Mouse (Mus musculus) hindbrain, embryonic 11.5 days (tissue): ENCODE data around the gene Grid1. TPM values are rescaled to one million over a fixed set of nuclear protein-coding genes. Genes with fewer than 3 reads are reported as not detected.

Experiments
- ATAC-seq: fragments of 200-750 bp; cut with Nextera tagmentation; 2 replicates; pipeline ENCODE4 v1.8.0; 2017; ENCODE audit warnings: mild to moderate bottlenecking, moderate TSS enrichment, moderate library complexity; ENCODE audit not compliant: low FRiP score
- DNase-seq: peaks from one replicate; pipeline ENCODE4 v3.0.0-alpha.2; 2015; ENCODE audit warnings: low spot score
- H3K27ac ChIP-seq: fragments of 300-500 bp; sonication (generic); 2 replicates; pipeline ENCODE4 v1.5.1; 2014; ENCODE audit warnings: mild to moderate bottlenecking, low read depth, low read length
- H3K27me3 ChIP-seq: fragments of 300-500 bp; sonication (generic); 2 replicates; pipeline ENCODE4 v1.6.1; 2014; ENCODE audit warnings: mild to moderate bottlenecking, low read length, moderate library complexity, mixed read lengths; ENCODE audit not compliant: control insufficient read depth, insufficient read depth
- H3K36me3 ChIP-seq: fragments of 300-500 bp; sonication (generic); 2 replicates; pipeline ENCODE4 v1.6.1; 2014; ENCODE audit warnings: mild to moderate bottlenecking, low read length, moderate library complexity, mixed read lengths; ENCODE audit not compliant: control insufficient read depth, insufficient read depth
- H3K4me1 ChIP-seq: fragments of 300-500 bp; sonication (generic); replicated peaks from 2 replicates; pipeline ENCODE4 v1.6.1; 2014; ENCODE audit warnings: low read length, mixed read lengths; ENCODE audit not compliant: control insufficient read depth, insufficient read depth
- H3K4me2 ChIP-seq: fragments of 300-500 bp; sonication (generic); replicated peaks from 2 replicates; pipeline ENCODE4 v1.6.1; 2014; ENCODE audit warnings: mild to moderate bottlenecking, low read depth, low read length
- H3K4me3 ChIP-seq: fragments of 300-500 bp; sonication (generic); 2 replicates; pipeline ENCODE4 v1.5.1; 2014; ENCODE audit warnings: low read depth, low read length
- H3K9ac ChIP-seq: fragments of 300-500 bp; sonication (generic); 2 replicates; pipeline ENCODE4 v1.6.1; 2014; ENCODE audit warnings: low read depth, low read length
- H3K9me3 ChIP-seq: fragments of 300-500 bp; sonication (generic); 2 replicates; pipeline ENCODE4 v1.6.1; 2016; ENCODE audit warnings: low read length; ENCODE audit not compliant: control insufficient read depth
- WGBS: fragments of 180-500 bp; shearing (Covaris S2); extraction: QIAGEN DNeasy Blood & Tissue Kit; methylation state at CpG from one replicate; pipeline ENCODE4 v1.1.7; 2014; 5-methylcytosine and 5-hydroxymethylcytosine counted together
- polyA plus RNA-seq: library from polyadenylated mRNA; unstranded; fragments of >200 nt; fragmentation: Nextera tagmentation; extraction: Ambion mirVana; gene quantifications from 2 replicates; pipeline ENCODE4 v1.2.1, GENCODE M21; 2014

The Grid1 gene
- polyA plus RNA-seq, 1 experiment from 2014 or later = 0.54 TPM

DNA sequence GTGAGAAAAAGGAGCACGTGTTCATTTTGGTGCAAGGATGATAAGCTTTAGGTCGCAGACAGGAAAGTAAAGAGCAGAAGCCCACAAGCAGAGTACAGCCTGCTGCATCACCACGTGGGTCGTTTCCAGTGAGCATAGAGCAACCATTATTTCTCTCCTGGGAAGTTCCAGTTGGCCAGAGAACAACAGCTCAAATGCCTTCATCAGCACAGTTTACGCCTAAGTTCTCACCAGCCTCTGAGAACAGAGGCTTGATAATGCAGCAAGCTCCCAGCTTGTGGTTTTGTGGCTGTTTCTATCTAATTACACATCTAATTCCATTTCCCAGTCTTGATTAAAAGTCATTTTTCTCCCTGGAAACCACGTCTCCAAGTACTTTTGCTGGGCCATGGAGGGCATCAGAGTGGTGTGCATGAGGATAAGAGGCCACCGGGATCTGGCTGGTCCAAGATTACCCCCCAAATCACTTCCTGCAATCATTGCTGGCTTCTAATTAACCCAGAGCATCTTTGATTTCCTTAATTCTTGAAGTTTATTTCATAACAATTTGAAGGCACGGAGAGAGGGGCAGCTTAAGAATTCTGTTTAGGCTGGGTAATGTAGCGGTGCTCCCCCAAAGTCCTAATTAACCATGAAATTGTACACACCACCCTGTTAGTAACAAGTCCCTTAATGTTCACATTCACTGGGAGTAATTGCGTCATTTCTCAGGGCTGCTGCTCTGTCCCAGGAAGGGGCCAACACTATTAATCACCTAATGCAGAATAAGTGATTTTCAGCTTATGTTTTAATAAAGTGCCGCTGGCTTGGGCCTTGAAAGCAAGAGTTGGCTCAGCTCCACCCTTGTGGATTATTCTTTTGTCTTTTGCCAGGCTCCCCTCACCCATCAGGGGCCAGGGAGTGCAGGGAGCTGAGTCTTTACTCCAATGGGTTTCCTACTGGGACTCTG, 292.7 kb downstream of the Grid1 start:
- Histone ChIP-seq H3K4me2 (no peak overlapping the region), H3K27ac (no peak overlapping the region), H3K4me3 (no peak overlapping the region), H3K9me3 (no peaks in the 10 kb centered on the region), H3K27me3 (no peaks in the 10 kb centered on the region), H3K36me3 (no peaks in the 10 kb centered on the region), H3K9ac (no peak overlapping the region), H3K4me1 (no peaks in the 10 kb centered on the region)
- 62% methylated on average over 11 of the region's 11 CpGs for WGBS
- DNase-seq (no peak), ATAC-seq (peak; percentile 67)

DNA sequence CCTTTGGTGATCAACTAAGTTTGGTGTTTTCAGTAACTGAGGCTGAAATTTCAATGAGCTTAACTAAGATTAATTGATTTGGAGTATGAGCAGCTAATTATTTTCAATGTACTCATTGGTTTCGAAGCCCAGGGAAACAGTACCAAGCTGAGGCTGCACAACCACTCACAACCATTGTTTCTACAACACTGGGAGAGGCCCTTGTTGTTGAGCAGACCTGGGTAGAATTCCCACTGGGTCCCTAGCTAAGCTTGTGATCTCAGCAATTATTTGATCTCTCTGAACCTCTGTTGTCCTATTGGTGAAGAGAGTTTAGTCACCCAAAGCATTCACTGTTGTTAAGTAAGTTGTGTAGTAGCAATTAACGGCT, 293.4 kb downstream of the Grid1 start:
- WGBS = 72% methylated on average over 2 of the region's 2 CpGs
- Histone ChIP-seq H3K36me3 (no peaks in the 10 kb centered on the region), H3K9ac (no peak overlapping the region), H3K4me1 (no peaks in the 10 kb centered on the region), H3K9me3 (no peaks in the 10 kb centered on the region), H3K27ac (no peak overlapping the region), H3K4me2 (no peak overlapping the region), H3K27me3 (no peaks in the 10 kb centered on the region), H3K4me3 (no peak overlapping the region)
- no peak for ATAC-seq
- no peak for DNase-seq

GRCm38 (mm10) chr14:35115913-35116312, 296.0 kb downstream of the Grid1 start:
- Histone ChIP-seq H3K36me3 (no peaks in the 10 kb centered on the region), H3K4me2 (no peak overlapping the region), H3K27me3 (no peaks in the 10 kb centered on the region), H3K4me1 (no peaks in the 10 kb centered on the region), H3K4me3 (no peak overlapping the region), H3K27ac (no peak overlapping the region), H3K9me3 (no peaks in the 10 kb centered on the region), H3K9ac (no peak overlapping the region)
- ATAC-seq = no peak
- WGBS = 61% methylated on average over 3 of the region's 3 CpGs
- DNase-seq = no peak

- no peaks in the 10 kb centered on the region for H3K27me3 ChIP-seq
- WGBS = 74% methylated on average over 2 of the region's 2 CpGs
- ATAC-seq = no peak
- no peak overlapping the region for H3K4me3 ChIP-seq
- no peak overlapping the region for H3K27ac ChIP-seq
- no peak for DNase-seq
- H3K4me2 ChIP-seq = no peak overlapping the region
- no peaks in the 10 kb centered on the region for H3K9me3 ChIP-seq
- no peaks in the 10 kb centered on the region for H3K36me3 ChIP-seq
- H3K9ac ChIP-seq = no peak overlapping the region
- H3K4me1 ChIP-seq = no peaks in the 10 kb centered on the region
Measured at GRCm38 (mm10) chr14:35120089-35120488, 300.2 kb downstream of the Grid1 start.

DNA sequence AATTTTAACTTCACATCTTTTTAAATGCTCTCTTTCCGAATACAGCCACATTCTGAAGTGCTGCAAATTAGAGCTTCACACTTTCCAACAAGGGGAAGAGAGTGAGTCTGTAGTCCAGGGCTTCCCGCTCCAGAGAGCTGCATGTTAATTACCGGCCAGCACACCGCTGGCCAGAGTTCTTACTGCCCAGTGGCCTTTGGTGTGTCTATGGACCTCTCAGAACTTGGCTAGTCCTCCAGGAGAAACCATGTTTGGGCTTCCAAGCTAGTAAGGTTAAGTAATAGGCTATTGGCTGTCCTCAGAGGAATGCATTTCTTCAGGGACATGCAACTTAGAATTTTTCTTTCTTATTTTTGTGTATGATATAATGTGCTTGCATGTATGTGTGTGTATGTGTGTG, 301.0 kb downstream of the Grid1 start:
- DNase-seq (no peak), ATAC-seq (no peak)
- Histone ChIP-seq H3K27me3 (no peaks in the 10 kb centered on the region), H3K9me3 (no peaks in the 10 kb centered on the region), H3K4me3 (no peak overlapping the region), H3K4me2 (no peak overlapping the region), H3K36me3 (no peaks in the 10 kb centered on the region), H3K9ac (no peak overlapping the region), H3K4me1 (no peaks in the 10 kb centered on the region), H3K27ac (no peak overlapping the region)
- WGBS = 87% methylated on average over 4 of the region's 4 CpGs

DNA sequence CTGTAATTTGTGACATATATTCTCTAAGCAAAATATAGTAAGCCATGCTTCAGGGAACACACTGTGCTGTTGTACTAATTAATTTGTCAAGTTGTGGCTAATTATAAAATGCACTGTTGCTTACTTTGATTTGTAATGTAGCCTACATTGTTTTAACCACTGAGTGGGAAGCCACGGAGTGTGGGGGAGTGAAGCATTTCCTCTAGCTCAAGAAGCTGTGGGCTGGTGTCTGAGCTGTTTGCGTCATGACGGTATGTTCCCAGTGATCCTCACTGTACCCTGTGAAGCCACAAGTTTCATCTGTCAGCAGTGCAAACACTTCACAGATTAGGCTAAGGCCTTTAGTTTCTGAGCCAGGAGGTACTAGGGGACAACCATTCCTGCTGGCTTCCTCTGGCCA, 302.2 kb downstream of the Grid1 start:
- 85% methylated on average over 3 of the region's 3 CpGs for WGBS
- Histone ChIP-seq H3K9me3 (no peaks in the 10 kb centered on the region), H3K4me2 (no peak overlapping the region), H3K4me1 (no peaks in the 10 kb centered on the region), H3K4me3 (no peak overlapping the region), H3K9ac (no peak overlapping the region), H3K27ac (no peak overlapping the region), H3K36me3 (no peaks in the 10 kb centered on the region), H3K27me3 (no peaks in the 10 kb centered on the region)
- DNase-seq (no peak), ATAC-seq (no peak)

DNA sequence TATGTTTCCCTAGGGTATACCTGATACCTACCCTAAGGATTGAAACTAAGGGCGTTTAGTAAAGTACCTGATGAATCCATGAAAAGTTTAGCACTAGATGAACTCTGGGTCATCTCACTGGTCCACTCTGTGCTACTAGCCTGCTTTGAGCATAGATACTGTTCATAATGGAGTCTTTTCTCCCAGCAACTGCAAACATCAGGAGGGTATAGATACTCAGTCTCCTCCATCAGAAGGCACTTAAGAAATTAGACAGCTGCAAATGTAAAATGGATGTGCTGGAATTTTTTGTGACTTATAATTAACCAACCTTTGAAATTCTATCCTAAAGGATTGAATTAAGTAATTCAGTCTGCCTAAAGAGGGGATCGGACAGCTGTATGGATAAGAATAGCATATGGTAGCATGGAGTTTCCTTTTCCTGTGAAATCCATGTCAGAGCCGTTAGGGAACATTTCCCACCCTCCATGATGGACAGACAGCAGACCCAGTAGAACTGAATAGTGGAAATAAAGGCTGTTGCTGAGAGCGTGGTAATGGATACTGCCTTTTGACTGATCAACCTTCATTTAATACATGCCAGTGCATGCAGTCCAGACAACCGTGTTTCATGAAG, 303.5 kb downstream of the Grid1 start:
- Histone ChIP-seq H3K4me1 (no peaks in the 10 kb centered on the region), H3K4me3 (no peak overlapping the region), H3K9ac (no peak overlapping the region), H3K9me3 (no peaks in the 10 kb centered on the region), H3K36me3 (no peaks in the 10 kb centered on the region), H3K27ac (no peak overlapping the region), H3K27me3 (no peaks in the 10 kb centered on the region), H3K4me2 (no peak overlapping the region)
- ATAC-seq (no peak), DNase-seq (no peak)
- WGBS = 90% methylated on average over 5 of the region's 5 CpGs

DNA sequence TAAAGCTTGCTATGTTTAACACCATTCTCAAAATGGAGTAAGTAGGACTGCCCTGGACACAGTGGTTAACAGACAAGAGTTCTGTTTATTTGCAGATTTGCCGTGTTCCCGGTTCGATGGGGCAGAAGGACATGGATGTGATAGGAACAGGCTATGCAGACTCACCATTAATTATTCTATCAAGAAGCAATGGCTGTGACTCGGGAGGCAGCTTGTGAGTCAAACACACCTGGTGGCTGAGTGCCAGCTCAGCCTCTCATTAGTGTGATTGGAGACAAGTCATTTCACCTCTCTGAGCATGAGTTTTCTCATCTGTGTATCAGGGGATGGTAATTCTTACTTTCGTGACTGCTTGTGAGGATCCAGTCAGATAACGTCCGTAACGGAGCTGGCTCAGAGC, 307.7 kb downstream of the Grid1 start:
- Histone ChIP-seq H3K9me3 (no peaks in the 10 kb centered on the region), H3K27me3 (no peaks in the 10 kb centered on the region), H3K4me1 (no peaks in the 10 kb centered on the region), H3K9ac (no peak overlapping the region), H3K4me2 (no peak overlapping the region), H3K36me3 (no peaks in the 10 kb centered on the region), H3K4me3 (no peak overlapping the region), H3K27ac (no peak overlapping the region)
- DNase-seq = no peak
- WGBS = 94% methylated on average over 8 of the region's 8 CpGs
- ATAC-seq = no peak

- Histone ChIP-seq H3K36me3 (no peaks in the 10 kb centered on the region), H3K27ac (no peak overlapping the region), H3K27me3 (no peaks in the 10 kb centered on the region), H3K4me3 (no peak overlapping the region), H3K4me2 (no peak overlapping the region), H3K9ac (no peak overlapping the region), H3K4me1 (no peaks in the 10 kb centered on the region), H3K9me3 (no peaks in the 10 kb centered on the region)
- DNase-seq = no peak
- ATAC-seq = no peak
- 83% methylated on average over 2 of the region's 2 CpGs for WGBS
Measured at GRCm38 (mm10) chr14:35135056-35135455, 315.1 kb downstream of the Grid1 start.
